Mouse (Mus musculus): Measurements from ENCODE around the gene Six4.
"Not testable (repeated sequence)": the region's sequence is repeated elsewhere in the genome, so short reads cannot be mapped to it uniquely, and the experiment has no call there.

Gene Six4

DNA sequence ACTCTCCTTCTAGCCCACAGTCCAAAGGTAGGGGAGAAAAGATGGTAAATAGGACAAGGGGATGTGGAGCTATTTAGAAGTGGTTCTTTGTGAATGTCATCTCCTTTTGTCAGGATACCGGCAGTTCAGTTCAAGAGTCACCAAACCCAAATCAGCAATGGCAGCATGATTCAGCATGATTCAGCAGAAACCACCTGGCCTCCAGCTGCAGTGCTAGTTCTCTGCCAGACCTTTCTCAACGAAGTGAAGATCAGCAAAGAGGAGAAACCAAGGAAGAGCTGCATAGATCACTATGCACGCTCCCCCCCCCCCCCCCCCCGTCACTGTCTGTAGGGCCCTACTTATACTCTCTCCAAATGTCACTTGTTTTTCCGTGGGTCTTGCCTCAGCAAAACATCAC is 24.3 kb downstream of the Six4 start:
- DNase-seq (ENCODE audit: extremely low spot score, low read depth, low spot score): no peak

DNA sequence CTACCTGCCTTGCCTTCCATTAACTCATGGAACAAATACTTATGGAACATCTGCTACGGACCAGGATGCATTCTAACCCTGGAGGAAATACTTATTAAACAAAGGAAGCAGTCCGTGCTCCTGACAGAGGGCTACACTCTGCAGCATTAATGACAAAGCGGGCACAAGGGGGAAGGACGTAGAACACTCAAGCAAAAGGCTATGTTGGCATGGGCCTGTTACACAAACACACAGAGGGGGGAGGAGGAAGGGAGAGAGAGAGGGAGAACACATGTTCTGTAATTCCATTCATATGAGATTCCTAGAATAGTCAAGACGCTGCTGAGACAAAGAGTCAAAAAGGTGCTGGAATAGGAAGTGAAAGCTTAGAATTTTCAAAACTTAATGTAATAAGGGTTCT is 24.8 kb downstream of the Six4 start:
- DNase-seq (ENCODE audit: extremely low spot score, low read depth, low spot score): no peak

DNA sequence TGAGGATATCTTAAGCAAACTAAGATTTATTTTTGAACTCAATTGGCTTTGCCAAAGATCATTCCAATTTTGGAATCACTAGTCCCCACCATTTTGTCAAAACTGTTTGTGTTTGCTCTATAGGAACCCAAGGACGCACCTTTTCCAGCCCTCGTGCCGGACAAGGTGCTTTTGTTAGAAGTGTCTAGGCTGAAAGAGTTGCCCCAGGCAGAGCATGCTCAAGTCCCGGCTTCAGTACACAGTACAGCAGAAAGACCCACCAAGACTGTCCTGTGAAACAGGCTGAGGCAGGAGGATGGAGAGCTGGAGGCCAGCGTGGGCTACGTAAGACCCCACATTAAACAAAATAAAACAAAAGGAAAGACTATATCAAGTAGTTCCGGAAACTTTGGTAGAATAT is 26.2 kb downstream of the Six4 start:
- no peak for DNase-seq (ENCODE audit: extremely low spot score, low read depth, low spot score)

DNA sequence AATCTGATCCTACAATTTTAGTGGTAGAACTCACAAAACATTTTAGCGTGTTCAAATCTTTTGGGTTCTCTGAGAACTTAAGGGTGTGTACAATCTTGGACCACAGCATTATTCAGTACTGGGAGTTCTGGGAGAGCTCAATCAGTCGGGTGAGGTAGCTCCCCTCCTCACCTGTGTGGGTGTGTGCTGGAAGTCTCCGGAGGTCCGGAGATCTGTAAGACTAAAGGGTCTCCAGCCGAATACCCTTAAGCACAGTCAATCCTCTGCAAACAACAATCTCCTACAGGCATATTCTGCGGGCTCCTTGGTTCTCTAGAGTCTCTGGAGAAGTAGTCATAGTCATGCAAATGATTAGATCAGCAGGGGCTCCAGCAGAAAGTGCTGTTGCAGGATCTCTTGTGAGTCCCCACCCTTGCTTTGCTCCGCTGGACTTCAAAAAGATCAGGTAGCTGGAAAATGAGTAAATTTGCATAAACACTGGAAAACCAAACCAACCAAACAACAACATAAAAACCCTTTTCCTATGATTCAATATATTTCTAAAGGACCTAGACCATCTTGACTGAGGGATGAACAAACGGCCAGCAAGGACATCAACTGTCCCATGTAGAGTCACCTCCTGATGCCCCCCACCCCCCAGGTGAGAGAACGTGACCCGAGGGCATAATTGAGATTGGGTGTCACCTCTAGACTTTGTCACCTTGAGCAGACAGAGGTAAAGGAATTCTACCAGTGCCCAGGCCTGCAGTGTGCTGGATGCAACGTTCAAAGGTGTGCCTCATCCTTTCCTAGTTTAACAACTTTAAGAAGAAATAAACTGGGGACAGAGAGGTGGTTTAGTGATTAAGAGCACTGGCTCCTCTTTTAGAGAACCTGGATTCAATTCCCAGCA is 27.3 kb downstream of the Six4 start:
- no peak for DNase-seq (ENCODE audit: extremely low spot score, low read depth, low spot score)

DNA sequence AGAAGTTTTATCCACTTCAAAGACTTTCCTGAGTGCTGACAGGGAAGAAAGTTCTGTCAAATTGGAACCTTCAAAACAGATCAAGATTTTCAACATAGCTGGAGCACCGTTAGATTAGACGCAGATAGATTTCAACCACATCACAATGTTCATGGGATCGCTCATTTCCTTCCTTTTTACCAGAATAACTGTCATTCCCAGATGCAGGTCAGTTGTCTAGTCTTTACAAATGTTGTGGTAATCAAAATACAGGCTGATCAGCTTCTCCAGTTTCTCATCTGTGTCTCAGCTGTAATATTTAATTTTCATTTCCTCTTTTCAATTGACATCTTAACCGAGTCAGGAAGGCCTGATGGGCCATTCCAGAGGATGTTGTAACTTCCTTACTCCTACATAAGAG is 29.5 kb downstream of the Six4 start:
- DNase-seq (ENCODE audit: extremely low spot score, low read depth, low spot score): no peak

DNA sequence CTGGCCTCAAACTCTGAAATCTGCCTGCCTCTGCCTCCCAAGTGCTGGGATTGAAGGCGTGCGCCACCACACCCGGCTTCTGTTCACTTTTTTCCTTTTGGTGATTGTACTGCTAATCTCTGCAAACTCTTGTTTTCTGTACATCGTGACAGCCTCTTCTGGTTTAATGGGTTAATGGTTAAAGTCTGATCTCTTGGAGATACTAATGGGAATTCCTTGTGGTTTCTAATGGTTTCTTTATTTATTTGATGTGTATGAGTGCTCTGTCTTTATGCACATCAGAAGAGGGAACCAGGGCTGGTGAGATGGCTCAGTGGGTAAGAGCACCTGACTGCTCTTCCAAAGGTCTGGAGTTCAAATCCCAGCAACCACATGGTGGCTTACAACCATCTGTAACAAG is 31.4 kb downstream of the Six4 start:
- not testable (repeated sequence) for DNase-seq (ENCODE audit: extremely low spot score, low read depth, low spot score)

DNA sequence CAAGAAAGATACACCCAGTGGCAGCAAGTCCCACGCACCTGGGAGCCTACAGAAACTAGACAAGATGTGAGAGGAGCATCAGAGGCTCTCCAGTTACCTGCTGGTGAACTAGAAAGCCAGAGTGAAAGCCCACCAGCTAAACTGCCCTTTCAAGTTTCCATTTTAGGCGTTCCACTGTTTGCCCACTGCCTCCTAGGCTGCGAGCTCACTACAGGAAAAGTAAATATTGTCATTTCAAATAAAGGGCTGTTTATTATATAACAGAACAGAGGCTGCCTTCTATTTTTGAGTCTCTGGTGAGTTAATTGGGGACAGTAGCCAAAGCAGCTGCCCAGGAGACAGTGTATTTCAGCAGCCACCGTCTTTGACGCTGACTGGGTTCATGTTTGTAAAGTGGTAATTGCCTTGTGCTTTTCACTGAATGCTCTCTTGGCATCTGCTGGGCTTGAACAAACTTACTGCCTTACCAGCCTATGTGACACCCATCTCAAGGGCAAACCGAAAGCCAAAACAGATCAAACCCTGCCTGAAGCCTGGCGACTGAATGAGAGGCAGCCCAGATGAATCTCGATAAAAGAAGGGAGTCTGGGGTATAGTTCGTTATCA is 52.3 kb downstream of the Six4 start:
- DNase-seq (ENCODE audit: extremely low spot score, low read depth, low spot score): no peak

DNA sequence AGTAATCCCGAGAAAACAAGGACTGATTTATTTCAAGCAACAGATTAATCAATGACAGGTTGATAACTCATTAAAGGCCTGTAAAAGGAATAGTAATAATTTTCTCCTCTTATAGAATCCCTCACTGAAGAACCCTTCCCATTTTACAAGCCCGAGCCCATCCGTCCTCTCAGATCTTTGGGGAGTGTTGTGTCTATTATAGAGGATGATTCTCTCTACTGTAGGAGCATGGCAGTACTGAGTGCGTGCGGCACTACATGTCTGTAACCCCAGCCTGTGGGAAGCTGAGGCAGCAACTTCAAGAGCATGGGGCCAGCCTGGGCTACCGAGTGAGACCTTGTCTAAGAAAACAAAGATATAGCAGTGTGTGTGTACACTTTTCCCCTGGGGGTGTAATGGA is 55.8 kb downstream of the Six4 start:
- no peak for DNase-seq (ENCODE audit: extremely low spot score, low read depth, low spot score)

DNA sequence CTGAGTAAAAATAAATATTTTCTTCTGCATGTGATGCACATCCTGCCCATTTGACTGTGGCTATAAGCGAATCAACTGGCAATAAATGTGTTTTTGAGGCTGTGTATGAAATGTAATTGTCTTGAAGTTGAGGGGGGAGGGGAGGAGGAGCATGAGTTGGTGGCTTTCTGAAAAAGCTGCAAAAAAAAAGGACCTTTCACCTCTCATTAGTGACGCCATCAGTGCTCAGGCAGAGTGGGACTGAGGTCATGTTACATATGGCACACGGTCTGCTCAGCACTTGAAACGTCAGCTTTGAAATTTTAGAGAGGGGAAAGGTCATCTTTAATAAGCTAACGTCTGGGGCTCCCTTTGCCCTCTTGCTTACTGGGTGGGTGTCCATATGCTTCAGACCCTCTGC is 57.8 kb downstream of the Six4 start:
- DNase-seq (ENCODE audit: extremely low spot score, low read depth, low spot score): no peak

DNA sequence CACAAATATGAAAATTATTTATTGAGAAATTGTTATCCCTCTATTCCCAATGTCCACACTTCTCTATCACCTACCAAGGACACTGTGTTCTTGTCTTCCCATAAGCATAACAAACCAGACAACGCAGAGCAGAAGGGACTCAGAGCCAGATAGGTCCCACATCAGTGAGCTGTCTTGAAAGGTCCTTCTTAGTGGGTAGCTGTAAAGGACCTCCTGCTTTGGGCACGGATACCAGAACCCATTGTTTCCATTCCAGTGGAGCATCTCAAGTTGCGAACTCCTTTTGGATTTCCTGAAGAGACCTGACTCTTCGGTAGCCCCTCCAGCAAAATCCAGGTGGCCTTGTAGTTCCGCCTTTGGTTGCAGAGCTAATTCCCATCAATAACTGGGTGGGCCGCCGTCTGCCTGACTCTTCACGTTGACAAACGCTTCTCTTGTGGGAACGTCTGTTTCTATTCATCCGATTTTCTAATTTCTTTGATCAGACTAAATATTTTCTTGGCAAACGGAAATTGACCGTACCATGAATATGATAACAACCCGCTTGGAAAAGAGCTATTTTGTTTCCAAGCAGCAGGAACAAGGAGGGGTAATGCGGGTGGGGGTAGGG is 58.6 kb downstream of the Six4 start:
- no peak for DNase-seq (ENCODE audit: extremely low spot score, low read depth, low spot score)

DNA sequence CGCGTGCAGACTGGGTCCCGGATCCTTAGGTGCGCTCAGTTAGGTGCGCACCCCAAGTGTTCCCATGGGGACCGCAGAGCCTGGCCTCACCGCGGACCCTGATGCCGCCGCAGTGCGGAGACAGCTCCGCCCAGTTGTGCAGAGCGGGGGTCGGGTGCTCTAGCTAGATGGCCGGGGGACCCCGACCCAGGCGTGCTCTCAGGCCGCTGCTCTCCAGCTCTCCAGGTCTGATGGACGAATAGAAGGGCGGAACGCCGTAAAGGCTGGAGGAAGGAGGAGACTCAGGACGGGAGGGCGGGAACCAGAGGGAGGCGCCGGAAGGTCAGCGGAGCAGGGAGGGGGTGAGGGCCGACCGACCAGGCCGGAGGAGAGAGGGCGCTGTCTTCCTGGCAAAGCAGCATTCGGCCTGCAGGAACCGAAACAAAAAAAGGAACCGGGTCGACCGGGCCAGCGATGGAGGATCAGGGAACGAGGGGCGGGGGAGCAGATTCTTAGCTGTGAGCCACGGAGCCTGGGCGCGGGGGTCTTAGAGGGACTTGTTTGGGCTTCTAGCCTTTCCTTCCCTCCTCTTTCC is 59.5 kb downstream of the Six4 start, which contains the start of gene Six1:
TSS of gene Six1 (minus strand) at position 220 of the 574 bp plus-strand sequence.
- DNase-seq (ENCODE audit: extremely low spot score, low read depth, low spot score): no peak

DNA sequence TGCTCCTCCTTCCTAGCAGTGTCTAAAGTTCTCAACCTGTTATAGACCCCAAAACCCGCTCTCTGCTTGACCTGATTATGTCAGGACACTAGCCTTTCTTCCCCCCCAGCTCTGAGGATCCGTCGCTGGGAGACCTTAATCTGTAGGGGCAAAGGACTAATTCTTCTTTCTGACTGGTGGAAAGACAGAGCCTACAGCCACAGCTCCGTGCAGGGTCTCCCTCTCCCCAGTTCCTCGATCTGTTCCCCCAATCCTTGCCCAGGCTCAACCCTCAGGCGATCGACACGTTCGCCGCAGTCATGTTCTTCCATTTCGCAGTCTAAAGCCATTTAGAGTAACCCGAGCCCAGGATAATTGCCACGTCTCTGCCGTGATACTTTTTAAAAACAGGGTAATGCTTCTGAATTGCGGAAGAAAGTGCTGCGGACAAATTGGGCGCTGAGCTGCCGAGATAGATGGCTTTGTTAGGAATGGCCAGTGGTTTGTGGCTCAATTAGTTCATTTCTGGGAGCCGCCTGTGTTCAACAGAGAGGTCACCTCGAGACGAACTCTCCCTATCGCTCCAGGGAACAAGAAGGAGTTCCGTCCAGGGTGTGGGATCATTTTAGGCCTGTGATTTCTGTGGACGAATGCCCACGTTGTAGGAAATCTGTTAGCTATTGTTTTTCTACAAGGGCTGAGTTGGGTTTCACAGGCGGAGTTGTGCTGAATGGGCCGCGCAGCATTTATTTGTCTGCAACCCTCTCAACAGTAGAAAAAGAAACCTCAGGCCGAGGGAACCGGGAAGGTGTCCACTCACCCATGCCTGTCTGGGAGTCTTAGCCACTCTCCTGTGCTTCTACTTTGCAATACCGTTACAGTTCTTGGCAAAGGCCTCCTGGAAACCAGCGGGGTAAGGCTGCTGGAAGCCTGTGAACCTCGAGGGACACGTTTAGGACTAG is 60.3 kb downstream of the Six4 start:
- DNase-seq (ENCODE audit: extremely low spot score, low read depth, low spot score): no peak

DNA sequence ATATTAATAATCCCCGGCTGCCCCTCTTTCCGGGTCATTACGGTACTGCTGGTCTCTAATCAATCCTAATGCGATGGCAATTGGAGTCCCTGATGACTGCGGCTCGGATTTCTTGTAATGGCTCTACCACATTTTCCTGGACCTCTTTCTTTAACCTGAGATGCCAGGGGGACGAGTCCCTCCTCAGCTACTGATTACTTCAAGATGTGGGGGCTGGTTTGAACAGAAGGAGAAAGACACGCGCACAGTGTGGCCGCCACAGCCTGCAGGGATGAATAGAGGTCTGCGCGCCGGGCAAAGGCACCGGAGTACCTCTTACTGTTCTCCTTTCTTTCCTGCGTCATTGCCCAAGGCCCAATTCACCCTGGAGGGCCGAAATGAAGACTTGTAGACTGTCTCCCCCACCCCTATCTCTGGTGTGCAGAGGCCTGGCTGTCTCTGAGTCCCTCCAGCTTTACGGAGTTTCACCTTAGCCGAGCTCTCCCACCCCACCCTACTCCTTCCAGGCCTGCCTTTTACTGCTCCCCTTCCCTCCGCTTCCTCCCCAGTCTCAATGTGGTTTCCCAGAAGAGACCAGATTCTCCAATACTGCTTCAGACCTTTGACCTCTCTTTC is 61.1 kb downstream of the Six4 start:
- no peak for DNase-seq (ENCODE audit: extremely low spot score, low read depth, low spot score)

DNA sequence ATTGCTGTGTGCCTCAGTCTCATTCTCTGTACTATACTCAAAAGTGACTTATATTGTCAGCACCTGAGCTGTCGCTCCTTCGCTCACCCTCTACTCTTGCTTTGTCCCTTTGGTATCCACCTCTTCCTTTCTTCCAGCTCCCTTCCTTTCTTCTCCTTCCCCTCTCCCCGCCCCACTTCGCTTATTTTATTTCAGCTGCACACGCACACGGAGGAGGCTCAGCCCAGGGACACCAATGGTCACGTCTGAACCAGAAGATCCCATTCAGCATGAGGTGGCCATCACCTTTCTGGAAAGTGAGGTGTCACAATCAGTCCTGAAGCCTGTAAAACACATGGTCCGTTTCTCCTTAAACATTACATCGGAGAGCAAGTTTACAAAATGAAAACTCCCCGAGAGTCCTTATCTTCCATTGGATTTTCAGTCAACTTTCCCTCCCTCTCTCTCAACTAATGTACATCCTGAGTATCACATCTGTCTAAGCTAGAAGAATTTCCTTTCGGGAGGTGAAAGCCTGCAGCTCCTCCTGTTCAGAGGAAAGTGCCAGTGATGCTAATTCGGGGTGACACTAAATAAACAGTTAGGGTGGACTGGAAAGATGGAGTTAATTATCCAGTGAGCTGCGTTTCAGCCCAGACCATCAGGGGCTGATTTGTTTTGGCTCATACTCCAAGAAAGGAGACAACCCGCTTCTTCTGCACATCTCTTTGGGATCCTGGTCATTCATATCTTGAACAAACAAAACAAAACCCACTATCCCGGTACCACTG is 62.3 kb downstream of the Six4 start:
- DNase-seq (ENCODE audit: extremely low spot score, low read depth, low spot score): no peak

DNA sequence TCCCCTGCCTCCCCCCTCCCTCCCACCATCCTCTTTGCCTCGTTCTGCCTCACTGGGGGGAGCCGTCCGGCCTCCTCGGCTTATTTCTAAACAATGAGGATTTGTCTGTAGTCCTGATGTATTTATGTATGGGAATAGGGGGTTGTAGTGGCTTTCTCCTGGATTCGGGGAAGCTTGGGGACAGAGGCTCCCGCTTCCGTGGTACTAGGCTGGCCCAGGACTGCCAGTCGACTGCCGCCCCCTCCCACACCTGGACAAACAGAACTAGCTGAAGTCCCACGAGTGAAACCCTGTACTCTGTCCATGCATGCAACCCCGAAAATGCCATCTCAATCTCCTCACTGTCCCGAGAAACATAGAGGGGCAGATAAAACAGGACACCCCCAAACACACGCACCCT is 63.0 kb downstream of the Six4 start:
- no peak for DNase-seq (ENCODE audit: extremely low spot score, low read depth, low spot score)
